Mouse (Mus musculus) c-Kit-positive CD71-positive TER-119-negative erythroid progenitor cells, embryonic 14.5 days (primary cell): ENCODE data around the gene Tfap2a.
A peak's percentile ranks its signal among the peaks of the same experiment; 100 is the strongest.

Experiments used
- DNase-seq: peaks from one replicate; pipeline ENCODE4 v3.0.0-alpha.2; 2013; ENCODE audit warnings: low read depth

The Tfap2a gene

GRCm38 (mm10) chr13:40738196-40738880, at the start of gene Tfap2a:
Tfap2a (minus strand) TSS chr13:40738376.
- no peak for DNase-seq

GRCm38 (mm10) chr13:40784202-40784771, 46.1 kb upstream of the Tfap2a start:
- DNase-seq = peak; percentile 8

GRCm38 (mm10) chr13:40757995-40758394, 19.8 kb upstream of the Tfap2a start:
- peak; percentile 14 for DNase-seq

GRCm38 (mm10) chr13:40756356-40756755, 18.2 kb upstream of the Tfap2a start:
- no peak for DNase-seq

GRCm38 (mm10) chr13:40754091-40754490, 15.9 kb upstream of the Tfap2a start:
- no peak for DNase-seq

- DNase-seq = no peak
These were observed 13.7 kb upstream of the Tfap2a start for GRCm38 (mm10) chr13:40751889-40752288.

- DNase-seq = no peak
These were observed 11.4 kb upstream of the Tfap2a start for GRCm38 (mm10) chr13:40749603-40749905.

- DNase-seq = no peak
These were observed 10.8 kb upstream of the Tfap2a start for GRCm38 (mm10) chr13:40748785-40749602.

GRCm38 (mm10) chr13:40744111-40744805, 6.1 kb upstream of the Tfap2a start:
- no peak for DNase-seq

GRCm38 (mm10) chr13:40743221-40743620, 5.0 kb upstream of the Tfap2a start:
- no peak for DNase-seq

GRCm38 (mm10) chr13:40741841-40742550, 3.8 kb upstream of the Tfap2a start:
- DNase-seq = no peak

GRCm38 (mm10) chr13:40741436-40741835, 3.3 kb upstream of the Tfap2a start:
- no peak for DNase-seq

GRCm38 (mm10) chr13:40740727-40741360, 2.7 kb upstream of the Tfap2a start:
- DNase-seq = no peak

- no peak for DNase-seq
These were observed 1.7 kb upstream of the Tfap2a start for GRCm38 (mm10) chr13:40739901-40740300.

GRCm38 (mm10) chr13:40739121-40739650, 1.0 kb upstream of the Tfap2a start:
- DNase-seq = no peak

GRCm38 (mm10) chr13:40737761-40738160, 415 bp downstream of the Tfap2a start:
- DNase-seq = no peak

GRCm38 (mm10) chr13:40737099-40737498, 1.1 kb downstream of the Tfap2a start:
- no peak for DNase-seq

GRCm38 (mm10) chr13:40736107-40736780, 1.9 kb downstream of the Tfap2a start:
- no peak for DNase-seq

- DNase-seq = no peak
These were observed 2.6 kb downstream of the Tfap2a start for GRCm38 (mm10) chr13:40735416-40736106.
